Mouse (Mus musculus) liver, postnatal 0 days (tissue): Measurements from ENCODE around the gene Wrap73. TPM values are rescaled to one million over a fixed set of nuclear protein-coding genes. Genes with fewer than 3 reads are reported as not detected.

ENCODE experiments used
- ATAC-seq: fragments of 200-750 bp; cut with Nextera tagmentation; 2 replicates; pipeline ENCODE4 v1.8.0; 2017; ENCODE audit warnings: mild to moderate bottlenecking, moderate library complexity
- DNase-seq: peaks from one replicate; pipeline ENCODE4 v3.0.0-alpha.2; 2016
- H3K27ac ChIP-seq: fragments of 300-500 bp; sonication (generic); 2 replicates; pipeline ENCODE4 v1.5.1; 2014; ENCODE audit warnings: antibody characterized with exemption, moderate library complexity, mild to moderate bottlenecking, low read depth
- H3K27me3 ChIP-seq: fragments of 300-500 bp; sonication (generic); 2 replicates; pipeline ENCODE4 v1.6.1; 2014; ENCODE audit warnings: low read length, control low read depth, mixed read lengths; ENCODE audit not compliant: insufficient read depth
- H3K36me3 ChIP-seq: fragments of 300-500 bp; sonication (generic); replicated peaks from 2 replicates; pipeline ENCODE4 v1.6.1; 2014; ENCODE audit warnings: mild to moderate bottlenecking, control low read depth, low read length, moderate library complexity, mixed read lengths; ENCODE audit not compliant: insufficient read depth
- H3K4me1 ChIP-seq: fragments of 300-500 bp; sonication (generic); 2 replicates; pipeline ENCODE4 v1.6.1; 2014; ENCODE audit warnings: antibody characterized with exemption, mild to moderate bottlenecking, control low read depth; ENCODE audit not compliant: insufficient read depth
- H3K4me2 ChIP-seq: fragments of 300-500 bp; sonication (generic); 2 replicates; pipeline ENCODE4 v1.6.1; 2014; ENCODE audit warnings: low read depth, mild to moderate bottlenecking, low read length, moderate library complexity, mixed read lengths
- H3K4me3 ChIP-seq: fragments of 300-500 bp; sonication (generic); 2 replicates; pipeline ENCODE4 v1.5.1; 2014; ENCODE audit warnings: low read depth, low read length
- H3K9ac ChIP-seq: fragments of 300-500 bp; sonication (generic); replicated peaks from 2 replicates; pipeline ENCODE4 v1.6.1; 2014; ENCODE audit warnings: mild to moderate bottlenecking, moderate library complexity
- H3K9me3 ChIP-seq: fragments of 300-500 bp; sonication (generic); 2 replicates; pipeline ENCODE4 v1.6.1; 2016; ENCODE audit warnings: mild to moderate bottlenecking, control low read depth, low read length, mixed read lengths
- CTCF ChIP-seq: sonication (generic); IDR thresholded peaks from 2 replicates; pipeline ENCODE4 v1.5.1; 2016; ENCODE audit warnings: antibody characterized with exemption, low read depth
- EP300 ChIP-seq: IDR thresholded peaks from 2 replicates; pipeline ENCODE4 v1.6.1; 2016; ENCODE audit warnings: antibody characterized with exemption, low read depth, mild to moderate bottlenecking
- WGBS: fragments of 180-500 bp; shearing (Covaris S2); extraction: QIAGEN DNeasy Blood & Tissue Kit; methylation state at CpG from one replicate; pipeline ENCODE4 v1.1.7; 2014; ENCODE audit not compliant: insufficient replicate concordance; 5-methylcytosine and 5-hydroxymethylcytosine counted together
- polyA plus RNA-seq: library from polyadenylated mRNA; unstranded; fragments of >200 nt; fragmentation: Nextera tagmentation; extraction: Ambion mirVana; gene quantifications from 2 replicates; pipeline ENCODE4 v1.2.1, GENCODE M21; 2015

Wrap73 gene
- polyA plus RNA-seq, 1 experiment from 2014 or later: 14.1 TPM

DNA sequence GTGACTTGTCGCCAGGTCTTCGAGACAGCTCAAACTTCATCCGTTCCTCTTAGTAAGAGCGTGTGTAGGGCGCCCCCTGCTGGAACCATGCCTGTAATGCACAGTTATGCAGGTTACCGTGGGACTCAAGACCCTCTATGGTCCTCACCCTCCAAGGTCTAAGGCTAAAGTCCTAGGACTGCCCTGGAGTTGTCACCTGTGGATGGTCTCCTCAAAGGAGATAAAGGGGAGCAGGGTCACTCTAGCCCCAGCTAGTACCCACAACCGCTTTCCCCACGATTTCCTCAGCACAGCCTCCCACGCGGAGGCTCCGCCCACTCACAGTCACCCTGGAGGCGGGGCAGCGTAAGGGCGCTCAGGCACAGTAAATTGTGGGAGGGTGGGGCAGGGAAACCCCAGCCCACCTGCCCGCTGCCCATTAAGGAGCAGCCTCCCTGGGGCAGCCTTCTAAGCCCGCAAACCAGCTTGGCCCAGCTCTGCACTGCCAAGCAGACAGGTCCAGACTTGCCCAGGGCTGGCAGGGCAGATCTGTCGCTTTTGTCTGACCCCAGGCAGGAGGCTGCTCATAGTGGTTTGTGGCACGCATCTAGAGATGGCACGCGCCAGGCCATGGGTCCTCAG is 36.7 kb upstream of the Wrap73 start:
- 25% methylated on average over 20 of the region's 20 CpGs for WGBS
- Histone ChIP-seq H3K4me1 (peaks cover 4% of the 10 kb centered on the region), H3K36me3 (no peaks in the 10 kb centered on the region), H3K27ac (no peak overlapping the region), H3K27me3 (no peaks in the 10 kb centered on the region; the same call in 1 of the 2 replicates), H3K4me3 (peak overlapping the region; percentile 29; the same call in 1 of the 2 replicates), H3K9me3 (no peaks in the 10 kb centered on the region), H3K9ac (no peak overlapping the region), H3K4me2 (peak overlapping the region; percentile 59)
- DNase-seq (peak; percentile 79), ATAC-seq (peak; percentile 49)
- TF ChIP-seq EP300 (no peak), CTCF (peak; percentile 95)

- ATAC-seq (no peak), DNase-seq (no peak)
- Histone ChIP-seq H3K4me3 (no peak overlapping the region), H3K9ac (no peak overlapping the region), H3K27me3 (no peaks in the 10 kb centered on the region; the same call in 1 of the 2 replicates), H3K4me1 (peaks cover 4% of the 10 kb centered on the region), H3K9me3 (no peaks in the 10 kb centered on the region), H3K27ac (no peak overlapping the region), H3K36me3 (no peaks in the 10 kb centered on the region), H3K4me2 (no peak overlapping the region)
- TF ChIP-seq CTCF: no peak
- no peak for TF ChIP-seq EP300
- 73% methylated on average over 13 of the region's 13 CpGs for WGBS
Observed at GRCm38 (mm10) chr4:154106497-154107061, 35.6 kb upstream of the Wrap73 start.

GRCm38 (mm10) chr4:154109216-154109849 is 32.8 kb upstream of the Wrap73 start:
- no peaks in the 10 kb centered on the region; the same call in 1 of the 2 replicates for H3K27me3 ChIP-seq
- WGBS: 51% methylated on average over 18 of the region's 18 CpGs
- no peaks in the 10 kb centered on the region for H3K36me3 ChIP-seq
- ATAC-seq (no peak), DNase-seq (no peak)
- no peak overlapping the region for H3K27ac ChIP-seq
- H3K4me1 ChIP-seq: peaks cover 4% of the 10 kb centered on the region
- no peak overlapping the region for H3K9ac ChIP-seq
- TF ChIP-seq CTCF (no peak), EP300 (no peak)
- no peaks in the 10 kb centered on the region for H3K9me3 ChIP-seq
- no peak overlapping the region for H3K4me3 ChIP-seq
- H3K4me2 ChIP-seq: no peak overlapping the region

GRCm38 (mm10) chr4:154109850-154110243 is 32.3 kb upstream of the Wrap73 start:
- H3K4me2 ChIP-seq: no peak overlapping the region
- TF ChIP-seq EP300 (no peak), CTCF (no peak)
- DNase-seq (no peak), ATAC-seq (no peak)
- H3K36me3 ChIP-seq: no peaks in the 10 kb centered on the region
- H3K27me3 ChIP-seq: no peaks in the 10 kb centered on the region; the same call in 1 of the 2 replicates
- no peak overlapping the region for H3K4me3 ChIP-seq
- peaks cover 4% of the 10 kb centered on the region for H3K4me1 ChIP-seq
- H3K9ac ChIP-seq: no peak overlapping the region
- no peak overlapping the region for H3K27ac ChIP-seq
- no peaks in the 10 kb centered on the region for H3K9me3 ChIP-seq
- WGBS: 67% methylated on average over 11 of the region's 11 CpGs

- no peak for DNase-seq
- no peak overlapping the region for H3K4me3 ChIP-seq
- no peak; the same call in 1 of the 2 replicates for ATAC-seq
- H3K4me1 ChIP-seq: peaks cover 21% of the 10 kb centered on the region
- H3K27me3 ChIP-seq: no peaks in the 10 kb centered on the region
- H3K9me3 ChIP-seq: no peaks in the 10 kb centered on the region
- TF ChIP-seq CTCF (no peak), EP300 (no peak)
- H3K36me3 ChIP-seq: no peaks in the 10 kb centered on the region
- H3K9ac ChIP-seq: no peak overlapping the region
- WGBS: 45% methylated on average over 7 of the region's 7 CpGs
- H3K4me2 ChIP-seq: no peak overlapping the region
- no peak overlapping the region for H3K27ac ChIP-seq
Observed at GRCm38 (mm10) chr4:154116421-154116820, 25.8 kb upstream of the Wrap73 start.

GRCm38 (mm10) chr4:154118782-154119181 is 23.4 kb upstream of the Wrap73 start:
- H3K4me3 ChIP-seq: no peak overlapping the region
- H3K27ac ChIP-seq: peak overlapping the region; percentile 23; the same call in 1 of the 2 replicates
- no peaks in the 10 kb centered on the region for H3K36me3 ChIP-seq
- 42% methylated on average over 9 of the region's 9 CpGs for WGBS
- H3K27me3 ChIP-seq: no peaks in the 10 kb centered on the region
- H3K4me2 ChIP-seq: peak overlapping the region; percentile 5; the same call in 1 of the 2 replicates
- H3K4me1 ChIP-seq: peaks cover 29% of the 10 kb centered on the region
- peak; percentile 27; the same call in 1 of the 2 replicates for TF ChIP-seq EP300
- TF ChIP-seq CTCF: no peak
- H3K9ac ChIP-seq: no peak overlapping the region
- no peaks in the 10 kb centered on the region for H3K9me3 ChIP-seq
- ATAC-seq (peak; percentile 61), DNase-seq (peak; percentile 82)
